Mouse (Mus musculus) testis, adult 2 months (tissue): ENCODE results near the gene Olfr967.

Experiments used
- CTCF ChIP-seq: fragments of 200-500 bp; IDR thresholded peaks from 2 replicates; pipeline ENCODE4 v1.5.1; 2012; ENCODE audit warnings: low read depth, mild to moderate bottlenecking, inconsistent platforms, low read length, moderate library complexity; ENCODE audit not compliant: control insufficient read depth, insufficient read depth, insufficient replicate concordance
- POLR2A ChIP-seq: fragments of 200-500 bp; IDR thresholded peaks from 2 replicates; pipeline ENCODE4 v1.6.1; 2012; ENCODE audit warnings: low read depth, mild to moderate bottlenecking, inconsistent platforms, low read length, moderate library complexity; ENCODE audit not compliant: control insufficient read depth

DNA sequence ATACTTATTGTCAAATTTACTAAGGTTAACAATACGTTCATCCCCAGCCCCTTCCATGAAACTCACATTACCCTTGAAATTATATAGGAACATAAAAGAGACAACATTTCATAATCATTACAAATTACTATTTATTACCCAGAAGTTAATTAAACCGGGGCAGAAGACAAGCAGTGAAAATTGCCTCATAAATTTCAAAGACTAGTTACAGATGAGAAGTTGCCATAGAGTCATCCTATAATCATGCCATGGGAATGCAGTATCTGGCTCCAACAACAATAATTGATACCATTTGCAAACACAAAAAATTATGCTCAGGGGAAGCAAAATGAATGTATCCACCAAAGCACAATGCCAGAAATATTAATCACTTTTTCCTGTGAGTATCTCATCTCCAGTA, 44.5 kb downstream of the Olfr967 start, which contains the start of gene Olfr969:
- no peak for TF ChIP-seq POLR2A
- no peak for TF ChIP-seq CTCF
